Mouse (Mus musculus) ES-E14 (cell line): ENCODE measurements around the gene Gm4881.

Experiments used
- HCFC1 ChIP-seq: IDR thresholded peaks from 2 replicates; pipeline ENCODE4 v1.6.1; 2012; ENCODE audit warnings: low read length, inconsistent platforms, borderline replicate concordance; ENCODE audit not compliant: insufficient read depth
- MAFK ChIP-seq: IDR thresholded peaks from 2 replicates; pipeline ENCODE4 v1.6.1; 2014; ENCODE audit warnings: mild to moderate bottlenecking, low read depth, low read length, inconsistent platforms; ENCODE audit not compliant: insufficient read depth
- ZC3H11A ChIP-seq: IDR thresholded peaks from 2 replicates; pipeline ENCODE4 v1.6.1; 2012; ENCODE audit warnings: low read depth, mild to moderate bottlenecking, inconsistent platforms, low read length, borderline replicate concordance
- ZNF384 ChIP-seq: IDR thresholded peaks from 2 replicates; pipeline ENCODE4 v1.6.1; 2012; ENCODE audit warnings: low read depth, low read length, inconsistent platforms

DNA sequence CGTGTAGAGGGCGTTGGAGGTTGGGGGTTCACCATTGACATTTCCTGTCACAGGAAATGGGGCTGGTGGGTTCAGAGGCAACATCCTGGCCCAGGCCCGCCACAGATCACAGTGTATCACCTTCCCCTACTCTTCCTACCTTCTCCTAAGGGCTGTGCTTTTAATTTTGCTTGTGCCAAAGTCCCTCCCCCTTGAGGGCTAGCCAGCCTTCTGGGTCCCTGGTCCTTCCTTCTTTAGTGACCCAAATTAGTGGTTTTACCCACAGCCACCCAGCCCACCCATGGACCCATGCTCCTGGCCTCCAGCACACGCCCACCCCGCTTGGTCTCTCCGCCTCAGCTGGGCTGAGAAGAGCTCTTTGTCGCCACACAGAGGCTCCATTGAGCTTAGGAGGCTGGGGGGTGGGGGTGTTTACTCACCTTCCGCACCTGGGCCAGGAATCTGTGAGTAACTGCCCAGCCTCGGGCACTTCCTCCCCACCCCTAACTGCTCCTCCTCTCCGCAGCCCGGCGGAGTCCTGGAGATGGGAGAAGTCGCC, 37.0 kb downstream of the Gm4881 start:
- no peak for TF ChIP-seq ZNF384
- no peak for TF ChIP-seq HCFC1
- TF ChIP-seq ZC3H11A: no peak
- TF ChIP-seq MAFK: no peak
